Mouse (Mus musculus): ENCODE measurements at regions not wholly inside any gene's neighbourhood (a gene's known extent, or its start where the extent isn't known, plus 50 kb on each side); places are given as distances from the start of the nearest gene placed in this dataset.
A peak's percentile ranks its signal among the peaks of the same experiment; 100 is the strongest.

GRCm38 (mm10) chr6:23906781-23907180 lies 63.1 kb downstream of the Tas2r118 start:
- peak; percentile 89 for DNase-seq (ENCODE audit: low read depth, low spot score)

Measured in brain, adult 2 months (tissue).